Mouse (Mus musculus): Measurements from ENCODE around the gene Slc8a3. TPM values are rescaled to one million over a fixed set of nuclear protein-coding genes. Genes with fewer than 3 reads are reported as not detected.

Gene Slc8a3
- polyA plus RNA-seq, 1 experiment from 2014 or later: 1.6 TPM

- H3K36me3 ChIP-seq (ENCODE audit: control insufficient read depth, insufficient read depth, low read length): no peaks in the 10 kb centered on the region
- H3K27ac ChIP-seq (ENCODE audit: low read depth, low read length): no peak overlapping the region
- H3K9me3 ChIP-seq (ENCODE audit: control insufficient read depth, low read length): no peaks in the 10 kb centered on the region
- no peaks in the 10 kb centered on the region for H3K4me1 ChIP-seq (replicated peaks; ENCODE audit: control insufficient read depth, insufficient read depth, low read length)
- no peak for ATAC-seq (ENCODE audit: low FRiP score)
- DNase-seq (ENCODE audit: low spot score): no peak
- H3K9ac ChIP-seq (ENCODE audit: low read depth, low read length): no peak overlapping the region
- WGBS: 91% methylated on average over 3 of the region's 3 CpGs
- H3K27me3 ChIP-seq (ENCODE audit: control insufficient read depth, insufficient read depth, low read length): no peaks in the 10 kb centered on the region
- H3K4me3 ChIP-seq (ENCODE audit: low read depth, low read length): no peak overlapping the region
- no peak overlapping the region for H3K4me2 ChIP-seq (replicated peaks; ENCODE audit: low read depth, low read length)
Observed at GRCm38 (mm10) chr12:81258215-81258614, 74.8 kb downstream of the Slc8a3 start.

GRCm38 (mm10) chr12:81245411-81245810, 87.6 kb downstream of the Slc8a3 start:
- Histone ChIP-seq H3K27ac (ENCODE audit: low read depth, low read length) (no peak overlapping the region), H3K9ac (ENCODE audit: low read depth, low read length) (no peak overlapping the region)
- WGBS: 71% methylated on average over 6 of the region's 6 CpGs

GRCm38 (mm10) chr12:81244954-81245353, 88.0 kb downstream of the Slc8a3 start:
- Histone ChIP-seq H3K27ac (ENCODE audit: low read depth, low read length) (no peak overlapping the region), H3K4me3 (ENCODE audit: low read depth, low read length) (no peak overlapping the region), H3K9me3 (ENCODE audit: control insufficient read depth, low read length) (no peaks in the 10 kb centered on the region), H3K36me3 (ENCODE audit: control insufficient read depth, insufficient read depth, low read length) (no peaks in the 10 kb centered on the region), H3K4me2 (replicated peaks; ENCODE audit: low read depth, low read length) (no peak overlapping the region), H3K9ac (ENCODE audit: low read depth, low read length) (no peak overlapping the region), H3K27me3 (ENCODE audit: control insufficient read depth, insufficient read depth, low read length) (no peaks in the 10 kb centered on the region), H3K4me1 (replicated peaks; ENCODE audit: control insufficient read depth, insufficient read depth, low read length) (no peaks in the 10 kb centered on the region)
- 89% methylated on average over 7 of the region's 7 CpGs for WGBS
- ATAC-seq (ENCODE audit: low FRiP score) (no peak), DNase-seq (ENCODE audit: low spot score) (no peak)

More at GRCm38 (mm10) chr12:81245411-81245810, 87.6 kb downstream of the Slc8a3 start:
- DNase-seq (ENCODE audit: low spot score): no peak
- no peaks in the 10 kb centered on the region for H3K27me3 ChIP-seq (ENCODE audit: control insufficient read depth, insufficient read depth, low read length)
- H3K4me3 ChIP-seq (ENCODE audit: low read depth, low read length): no peak overlapping the region
- H3K4me1 ChIP-seq (replicated peaks; ENCODE audit: control insufficient read depth, insufficient read depth, low read length): no peaks in the 10 kb centered on the region
- no peak overlapping the region for H3K4me2 ChIP-seq (replicated peaks; ENCODE audit: low read depth, low read length)
- no peaks in the 10 kb centered on the region for H3K9me3 ChIP-seq (ENCODE audit: control insufficient read depth, low read length)
- ATAC-seq (ENCODE audit: low FRiP score): no peak
- H3K36me3 ChIP-seq (ENCODE audit: control insufficient read depth, insufficient read depth, low read length): no peaks in the 10 kb centered on the region

- Histone ChIP-seq H3K27me3 (ENCODE audit: control insufficient read depth, insufficient read depth, low read length) (no peaks in the 10 kb centered on the region), H3K27ac (ENCODE audit: low read depth, low read length) (no peak overlapping the region), H3K9me3 (ENCODE audit: control insufficient read depth, low read length) (no peaks in the 10 kb centered on the region), H3K4me1 (replicated peaks; ENCODE audit: control insufficient read depth, insufficient read depth, low read length) (no peaks in the 10 kb centered on the region), H3K9ac (ENCODE audit: low read depth, low read length) (no peak overlapping the region), H3K36me3 (ENCODE audit: control insufficient read depth, insufficient read depth, low read length) (no peaks in the 10 kb centered on the region), H3K4me3 (ENCODE audit: low read depth, low read length) (no peak overlapping the region), H3K4me2 (replicated peaks; ENCODE audit: low read depth, low read length) (no peak overlapping the region)
- ATAC-seq (ENCODE audit: low FRiP score): no peak
- no peak for DNase-seq (ENCODE audit: low spot score)
- 83% methylated on average over 1 of the region's 1 CpGs for WGBS
Observed at GRCm38 (mm10) chr12:81244492-81244891, 88.5 kb downstream of the Slc8a3 start.

GRCm38 (mm10) chr12:81241676-81242075, 91.3 kb downstream of the Slc8a3 start:
- 90% methylated on average over 2 of the region's 2 CpGs for WGBS
- H3K9ac ChIP-seq (ENCODE audit: low read depth, low read length): no peak overlapping the region
- ATAC-seq (ENCODE audit: low FRiP score): no peak

GRCm38 (mm10) chr12:81241096-81241495, 91.9 kb downstream of the Slc8a3 start:
- Histone ChIP-seq H3K27me3 (ENCODE audit: control insufficient read depth, insufficient read depth, low read length) (no peaks in the 10 kb centered on the region), H3K4me2 (replicated peaks; ENCODE audit: low read depth, low read length) (no peak overlapping the region), H3K36me3 (ENCODE audit: control insufficient read depth, insufficient read depth, low read length) (no peaks in the 10 kb centered on the region), H3K4me3 (ENCODE audit: low read depth, low read length) (no peak overlapping the region), H3K4me1 (replicated peaks; ENCODE audit: control insufficient read depth, insufficient read depth, low read length) (no peaks in the 10 kb centered on the region), H3K9me3 (ENCODE audit: control insufficient read depth, low read length) (no peaks in the 10 kb centered on the region), H3K27ac (ENCODE audit: low read depth, low read length) (no peak overlapping the region), H3K9ac (ENCODE audit: low read depth, low read length) (no peak overlapping the region)
- DNase-seq (ENCODE audit: low spot score) (no peak), ATAC-seq (ENCODE audit: low FRiP score) (no peak)
- WGBS: 85% methylated on average over 4 of the region's 4 CpGs

More at GRCm38 (mm10) chr12:81241676-81242075, 91.3 kb downstream of the Slc8a3 start:
- Histone ChIP-seq H3K9me3 (ENCODE audit: control insufficient read depth, low read length) (no peaks in the 10 kb centered on the region), H3K4me2 (replicated peaks; ENCODE audit: low read depth, low read length) (no peak overlapping the region), H3K4me1 (replicated peaks; ENCODE audit: control insufficient read depth, insufficient read depth, low read length) (no peaks in the 10 kb centered on the region), H3K4me3 (ENCODE audit: low read depth, low read length) (no peak overlapping the region), H3K27ac (ENCODE audit: low read depth, low read length) (no peak overlapping the region), H3K27me3 (ENCODE audit: control insufficient read depth, insufficient read depth, low read length) (no peaks in the 10 kb centered on the region), H3K36me3 (ENCODE audit: control insufficient read depth, insufficient read depth, low read length) (no peaks in the 10 kb centered on the region)
- DNase-seq (ENCODE audit: low spot score): no peak

GRCm38 (mm10) chr12:81237158-81237557, 95.8 kb downstream of the Slc8a3 start:
- Histone ChIP-seq H3K27me3 (ENCODE audit: control insufficient read depth, insufficient read depth, low read length) (no peaks in the 10 kb centered on the region), H3K4me2 (replicated peaks; ENCODE audit: low read depth, low read length) (no peak overlapping the region), H3K9me3 (ENCODE audit: control insufficient read depth, low read length) (no peaks in the 10 kb centered on the region), H3K9ac (ENCODE audit: low read depth, low read length) (no peak overlapping the region), H3K36me3 (ENCODE audit: control insufficient read depth, insufficient read depth, low read length) (no peaks in the 10 kb centered on the region), H3K4me1 (replicated peaks; ENCODE audit: control insufficient read depth, insufficient read depth, low read length) (no peaks in the 10 kb centered on the region), H3K4me3 (ENCODE audit: low read depth, low read length) (no peak overlapping the region), H3K27ac (ENCODE audit: low read depth, low read length) (no peak overlapping the region)
- ATAC-seq (ENCODE audit: low FRiP score) (no peak), DNase-seq (ENCODE audit: low spot score) (no peak)
- WGBS: 83% methylated on average over 1 of the region's 1 CpGs

GRCm38 (mm10) chr12:81235456-81236330, 97.3 kb downstream of the Slc8a3 start:
- no peak for DNase-seq (ENCODE audit: low spot score)
- WGBS: 90% methylated on average over 10 of the region's 10 CpGs
- no peak overlapping the region for H3K27ac ChIP-seq (ENCODE audit: low read depth, low read length)
- H3K4me1 ChIP-seq (replicated peaks; ENCODE audit: control insufficient read depth, insufficient read depth, low read length): no peaks in the 10 kb centered on the region
- H3K4me3 ChIP-seq (ENCODE audit: low read depth, low read length): no peak overlapping the region
- H3K9me3 ChIP-seq (ENCODE audit: control insufficient read depth, low read length): no peaks in the 10 kb centered on the region
- no peak overlapping the region for H3K4me2 ChIP-seq (replicated peaks; ENCODE audit: low read depth, low read length)
- ATAC-seq (ENCODE audit: low FRiP score): no peak
- H3K9ac ChIP-seq (ENCODE audit: low read depth, low read length): no peak overlapping the region
- no peaks in the 10 kb centered on the region for H3K27me3 ChIP-seq (ENCODE audit: control insufficient read depth, insufficient read depth, low read length)
- no peaks in the 10 kb centered on the region for H3K36me3 ChIP-seq (ENCODE audit: control insufficient read depth, insufficient read depth, low read length)

- ATAC-seq (ENCODE audit: low FRiP score) (no peak), DNase-seq (ENCODE audit: low spot score) (no peak)
- H3K9me3 ChIP-seq (ENCODE audit: control insufficient read depth, low read length): no peaks in the 10 kb centered on the region
- no peak overlapping the region for H3K4me2 ChIP-seq (replicated peaks; ENCODE audit: low read depth, low read length)
- 92% methylated on average over 1 of the region's 1 CpGs for WGBS
- no peak overlapping the region for H3K4me3 ChIP-seq (ENCODE audit: low read depth, low read length)
- no peaks in the 10 kb centered on the region for H3K36me3 ChIP-seq (ENCODE audit: control insufficient read depth, insufficient read depth, low read length)
- H3K9ac ChIP-seq (ENCODE audit: low read depth, low read length): no peak overlapping the region
- H3K27ac ChIP-seq (ENCODE audit: low read depth, low read length): no peak overlapping the region
- no peaks in the 10 kb centered on the region for H3K27me3 ChIP-seq (ENCODE audit: control insufficient read depth, insufficient read depth, low read length)
- H3K4me1 ChIP-seq (replicated peaks; ENCODE audit: control insufficient read depth, insufficient read depth, low read length): no peaks in the 10 kb centered on the region
Observed at GRCm38 (mm10) chr12:81233746-81234380, 99.1 kb downstream of the Slc8a3 start.

Measured in hindbrain, embryonic 11.5 days (tissue).